ENCODE assay signal across 16 mouse cellular contexts in genomic region chrX:140932066-140932465, GRCm38 (mm10). TPM values are rescaled to one million over a fixed set of nuclear protein-coding genes. Genes with fewer than 3 reads are reported as not detected.
DNase-seq lines count a peak whose midpoint lies in the region; ATAC-seq and TF ChIP-seq lines count a peak whose summit lies in the region.
"Had no signal": no experiment of that assay in that cellular context is flagged by ENCODE, and none has a peak within 500 bp of the region (broad histone marks: within the 10 kb centered on the region; RNA-seq: fewer than 3 reads in every experiment).

No protein-coding gene starts in this region.

- no peaks in the 10 kb centered on the region for H3K9me3 ChIP-seq in neural tube, embryonic 14.5 days (ENCODE audit: control insufficient read depth, low read length)
- no peaks in the 10 kb centered on the region for H3K9me3 ChIP-seq in midbrain, postnatal 0 days (ENCODE audit: low read length)
- no peaks in the 10 kb centered on the region for H3K9me3 ChIP-seq in limb, embryonic 10.5 days (replicated peaks)
- H3K9me3 ChIP-seq: forebrain, embryonic 15.5 days had no signal

- H3K36me3 ChIP-seq in neural tube, embryonic 14.5 days (ENCODE audit: control insufficient read depth, insufficient read depth, low read length): no peaks in the 10 kb centered on the region
- no peaks in the 10 kb centered on the region for H3K36me3 ChIP-seq in midbrain, postnatal 0 days (ENCODE audit: insufficient read depth, low read length)
- H3K36me3 ChIP-seq in limb, embryonic 10.5 days: no peaks in the 10 kb centered on the region
- H3K36me3 ChIP-seq: forebrain, embryonic 15.5 days had no signal

- no peaks in the 10 kb centered on the region for H3K27me3 ChIP-seq in cerebellum, adult 2 months (ENCODE audit: control insufficient read depth, insufficient read depth, low read length)
- peaks cover 8% of the 10 kb centered on the region; the same call in 1 of the 2 replicates for H3K27me3 ChIP-seq in neural tube, embryonic 14.5 days (ENCODE audit: control insufficient read depth, insufficient read depth, low read length)
- peaks cover 3% of the 10 kb centered on the region; the same call in 1 of the 2 replicates for H3K27me3 ChIP-seq in midbrain, postnatal 0 days (ENCODE audit: insufficient read depth, low read length)
- peaks cover 98% of the 10 kb centered on the region for H3K27me3 ChIP-seq in limb, embryonic 10.5 days (ENCODE audit: low read depth, poor library complexity, severe bottlenecking)

- H3K4me1 ChIP-seq in cerebellum, adult 2 months (ENCODE audit: control insufficient read depth, insufficient read depth, low read length): no peaks in the 10 kb centered on the region
- no peaks in the 10 kb centered on the region for H3K4me1 ChIP-seq in neural tube, embryonic 14.5 days (ENCODE audit: control insufficient read depth, insufficient read depth, low read length)
- no peaks in the 10 kb centered on the region for H3K4me1 ChIP-seq in midbrain, postnatal 0 days (ENCODE audit: insufficient read depth, low read length)
- H3K4me1 ChIP-seq in limb, embryonic 10.5 days: no peaks in the 10 kb centered on the region
- H3K4me1 ChIP-seq: forebrain, embryonic 15.5 days had no signal

- no peak overlapping the region for H3K27ac ChIP-seq in cerebellum, adult 2 months (ENCODE audit: insufficient read depth, low read length)
- H3K27ac ChIP-seq in neural tube, embryonic 14.5 days (ENCODE audit: low read depth, low read length): no peak overlapping the region
- no peak overlapping the region for H3K27ac ChIP-seq in midbrain, postnatal 0 days (ENCODE audit: low read depth, low read length)
- H3K27ac ChIP-seq in limb, embryonic 10.5 days: no peak overlapping the region
- H3K27ac ChIP-seq: forebrain, embryonic 15.5 days had no signal

- DNase-seq in cerebellum, postnatal 10 days: peak; percentile 6 to 11
- DNase-seq in cerebellum, adult 2 months: no peak
- peak; percentile 5 for DNase-seq in kidney, adult 9 months
- DNase-seq in kidney, adult 8-10 months: no peak
- no peak for DNase-seq in neural tube, embryonic 10.5 days (ENCODE audit: extremely low spot score, low spot score)
- DNase-seq in midbrain, postnatal 0 days (ENCODE audit: low spot score): peak; percentile 54
- DNase-seq in limb, embryonic 10.5 days (ENCODE audit: low spot score): no peak
- DNase-seq: adrenal gland, adult 2 months; heart, postnatal 36 days; lung, postnatal 4 days had no signal

- TF ChIP-seq CTCF in cerebellum, adult 2 months (IDR thresholded peaks at IDR 0.05; ENCODE audit: borderline replicate concordance, insufficient read depth, low read depth, low read length): no peak
- TF ChIP-seq CTCF in midbrain, postnatal 0 days (IDR thresholded peaks at IDR 0.05): peak; percentile 77

- no peak overlapping the region for H3K4me3 ChIP-seq in cerebellum, adult 2 months (replicated peaks; ENCODE audit: insufficient read depth, low read depth, low read length)
- H3K4me3 ChIP-seq in neural tube, embryonic 14.5 days (ENCODE audit: low read depth, low read length): no peak overlapping the region
- no peak overlapping the region for H3K4me3 ChIP-seq in midbrain, postnatal 0 days (ENCODE audit: low read depth, low read length)
- no peak overlapping the region for H3K4me3 ChIP-seq in limb, embryonic 10.5 days
- H3K4me3 ChIP-seq: forebrain, embryonic 15.5 days; myocyte had no signal

- no peak for TF ChIP-seq POLR2A in cerebellum, adult 2 months (IDR thresholded peaks at IDR 0.05; ENCODE audit: borderline replicate concordance, insufficient read depth, low read length)

- WGBS in cerebellum, adult 2 months: 59% methylated on average over 3 of the region's 3 CpGs
- WGBS in neural tube, embryonic 14.5 days: 61% methylated on average over 3 of the region's 3 CpGs
- WGBS in midbrain, postnatal 0 days: 49% methylated on average over 3 of the region's 3 CpGs
- 84% methylated on average over 3 of the region's 3 CpGs for WGBS in limb, embryonic 10.5 days

- no peak overlapping the region for H3K9ac ChIP-seq in neural tube, embryonic 14.5 days (replicated peaks; ENCODE audit: low read depth, low read length)
- H3K9ac ChIP-seq in midbrain, postnatal 0 days (replicated peaks; ENCODE audit: low read length, poor library complexity, severe bottlenecking): no peak overlapping the region
- H3K9ac ChIP-seq: forebrain, embryonic 15.5 days had no signal

- H3K4me2 ChIP-seq in neural tube, embryonic 14.5 days (ENCODE audit: low read depth, low read length): no peak overlapping the region
- no peak overlapping the region for H3K4me2 ChIP-seq in midbrain, postnatal 0 days (ENCODE audit: low read depth, low read length, poor library complexity, severe bottlenecking)
- H3K4me2 ChIP-seq: forebrain, embryonic 15.5 days; liver, embryonic 11.5 days had no signal

- 0 out of 2 replicates have a peak, but pooled peaks have one; percentile 65 for ATAC-seq in neural tube, embryonic 14.5 days (ENCODE audit: low read depth)
- ATAC-seq in midbrain, postnatal 0 days (ENCODE audit: low FRiP score): no peak
- ATAC-seq: forebrain, embryonic 15.5 days had no signal

RNA-seq across cellular contexts. Expression of gene Psmd10, which starts 24.5 kb away (rescaled TPM):
- polyA plus RNA-seq in cerebellum, adult 2 months (2012; rRNA removed): 18.1 and 18.3 TPM in 2 replicates
- 43.4 and 45.4 TPM in 2 replicates for polyA plus RNA-seq in neural tube, embryonic 14.5 days (2014; fragmentation: Nextera tagmentation; extraction: Ambion mirVana)
- 11.4 and 11.8 TPM in 2 replicates for total RNA-seq in midbrain, postnatal 0 days (2014; rRNA removed)
- polyA plus RNA-seq in midbrain, postnatal 0 days (2015; fragmentation: Nextera tagmentation; extraction: Ambion mirVana): 33.2 and 34.4 TPM in 2 replicates
- polyA plus RNA-seq in limb, embryonic 10.5 days (2016; fragmentation: Nextera tagmentation; extraction: Ambion mirVana): 48.4 and 51.5 TPM in 2 replicates

RNA-seq across cellular contexts. Expression of gene Atg4a, which starts 24.6 kb away (rescaled TPM):
- 11.9 and 12.5 TPM in 2 replicates for polyA plus RNA-seq in cerebellum, adult 2 months (2012; rRNA removed)
- 9.4 and 12.6 TPM in 2 replicates for polyA plus RNA-seq in neural tube, embryonic 14.5 days (2014; fragmentation: Nextera tagmentation; extraction: Ambion mirVana)
- total RNA-seq in midbrain, postnatal 0 days (2014; rRNA removed): 4.4 and 12.0 TPM in 2 replicates
- 11.6 and 12.0 TPM in 2 replicates for polyA plus RNA-seq in midbrain, postnatal 0 days (2015; fragmentation: Nextera tagmentation; extraction: Ambion mirVana)
- polyA plus RNA-seq in limb, embryonic 10.5 days (2016; fragmentation: Nextera tagmentation; extraction: Ambion mirVana): 11.4 and 12.0 TPM in 2 replicates

RNA-seq across cellular contexts. Expression of gene Vsig1, which starts 24.7 kb away (rescaled TPM):
- polyA plus RNA-seq in cerebellum, adult 2 months (2012; rRNA removed): 0.05 and 0.14 TPM in 2 replicates
- polyA plus RNA-seq in neural tube, embryonic 14.5 days (2014; fragmentation: Nextera tagmentation; extraction: Ambion mirVana): not detected in 2 replicates
- total RNA-seq in midbrain, postnatal 0 days (2014; rRNA removed): 0.11 TPM in 1 of 2 replicates, not detected in the other
- 0.12 and 0.16 TPM in 2 replicates for polyA plus RNA-seq in midbrain, postnatal 0 days (2015; fragmentation: Nextera tagmentation; extraction: Ambion mirVana)
- not detected in 2 replicates for polyA plus RNA-seq in limb, embryonic 10.5 days (2016; fragmentation: Nextera tagmentation; extraction: Ambion mirVana)
- total RNA-seq: adrenal gland, adult 2 months; heart, adult 18-20 months; heart, postnatal 36 days; layer of hippocampus, postnatal 14 days had no signal
- polyA plus RNA-seq: adrenal gland, adult 2 months; forebrain, embryonic 15.5 days; myocyte had no signal

Comparison
In these comparisons a context has a peak if more than half of its experiments do, and no peak if none do; other contexts are left out.
1. DNase-seq: peak in cerebellum, postnatal 10 days (2 of 2), kidney, adult 9 months (single experiment) and midbrain, postnatal 0 days (single experiment); none in cerebellum, adult 2 months (0 of 2), kidney, adult 8-10 months (0 of 2), neural tube, embryonic 10.5 days (single experiment) and limb, embryonic 10.5 days (single experiment).